Mouse (Mus musculus) megakaryocyte, embryonic 14.5 days (primary cell): ENCODE results near the gene Ereg. TPM values are rescaled to one million over a fixed set of nuclear protein-coding genes. Genes with fewer than 3 reads are reported as not detected.

Source experiments
- H3K27me3 ChIP-seq: replicated peaks from 2 replicates; pipeline ENCODE3; 2012; ENCODE audit warnings: inconsistent platforms
- H3K36me3 ChIP-seq: replicated peaks from 2 replicates; pipeline ENCODE3; 2012; ENCODE audit warnings: low read length, inconsistent platforms, mixed read lengths
- H3K4me1 ChIP-seq: 2 replicates; pipeline ENCODE4 v1.6.1; 2012; ENCODE audit warnings: inconsistent platforms
- H3K4me3 ChIP-seq: replicated peaks from 2 replicates; pipeline ENCODE3; 2012; ENCODE audit warnings: moderate library complexity, mild to moderate bottlenecking, inconsistent platforms
- H3K9me3 ChIP-seq: 2 replicates; pipeline ENCODE4 v1.6.1; 2012; ENCODE audit warnings: inconsistent platforms
- FLI1 ChIP-seq: IDR thresholded peaks from 2 replicates; pipeline ENCODE4 v1.6.1; 2012; ENCODE audit warnings: low read length, inconsistent platforms, mixed read lengths
- GATA1 ChIP-seq: IDR thresholded peaks from 3 replicates; pipeline ENCODE4 v1.6.1; 2012; ENCODE audit warnings: mixed read lengths, low read length, inconsistent platforms, borderline replicate concordance
- polyA plus RNA-seq: library from polyadenylated mRNA; stranded (reverse); fragments of >175 nt; gene quantifications from 2 replicates; pipeline ENCODE4 v1.2.3, GENCODE M21; 2012; ENCODE audit warnings: low replicate concordance; ENCODE audit not compliant: insufficient read depth

Gene Ereg
- polyA plus RNA-seq, 1 experiment: not detected

- Histone ChIP-seq H3K9me3 (0 out of 2 replicates have a peak, but pooled peaks cover 6% of the 10 kb centered on the region), H3K4me3 (no peak overlapping the region), H3K36me3 (no peaks in the 10 kb centered on the region), H3K4me1 (peaks cover 4% of the 10 kb centered on the region; the same call in 1 of the 2 replicates), H3K27me3 (peaks cover 30% of the 10 kb centered on the region)
- TF ChIP-seq GATA1: no peak
- no peak for TF ChIP-seq FLI1
Measured at GRCm38 (mm10) chr5:91072340-91072739, 2.1 kb upstream of the Ereg start.

- TF ChIP-seq GATA1: no peak
- TF ChIP-seq FLI1: no peak
- Histone ChIP-seq H3K9me3 (0 out of 2 replicates have a peak, but pooled peaks cover 6% of the 10 kb centered on the region), H3K27me3 (peaks cover 30% of the 10 kb centered on the region), H3K36me3 (no peaks in the 10 kb centered on the region), H3K4me1 (peaks cover 4% of the 10 kb centered on the region; the same call in 1 of the 2 replicates), H3K4me3 (no peak overlapping the region)
Measured at GRCm38 (mm10) chr5:91073626-91074025, 796 bp upstream of the Ereg start.

GRCm38 (mm10) chr5:91074026-91074425, 396 bp upstream of the Ereg start:
- TF ChIP-seq GATA1 (no peak), FLI1 (no peak)
- Histone ChIP-seq H3K27me3 (peaks cover 30% of the 10 kb centered on the region), H3K4me1 (peaks cover 4% of the 10 kb centered on the region; the same call in 1 of the 2 replicates), H3K36me3 (no peaks in the 10 kb centered on the region), H3K9me3 (0 out of 2 replicates have a peak, but pooled peaks cover 6% of the 10 kb centered on the region), H3K4me3 (no peak overlapping the region)

GRCm38 (mm10) chr5:91075021-91075420, 599 bp downstream of the Ereg start:
- peaks cover 4% of the 10 kb centered on the region; the same call in 1 of the 2 replicates for H3K4me1 ChIP-seq
- TF ChIP-seq GATA1: no peak
- no peak for TF ChIP-seq FLI1

DNA sequence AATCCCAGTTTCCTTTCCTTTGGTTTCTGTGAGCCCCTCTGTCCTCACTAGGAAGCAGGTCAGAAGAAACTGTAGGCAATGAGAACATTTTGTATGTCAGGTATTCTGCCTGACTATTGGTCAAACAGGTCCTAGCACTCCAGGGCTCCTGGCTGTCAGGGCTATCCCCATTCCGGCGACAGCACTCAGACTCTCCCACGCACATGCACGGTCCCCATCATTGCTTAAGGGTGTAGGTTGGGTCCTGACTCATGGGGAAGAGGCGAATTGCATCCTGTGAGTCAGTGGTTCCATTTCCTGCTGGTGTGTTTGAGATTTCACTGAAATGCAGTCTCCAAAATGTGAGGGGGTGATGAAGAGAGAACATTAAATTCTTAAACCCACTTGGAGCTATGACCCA, 8.6 kb downstream of the Ereg start:
- H3K36me3 ChIP-seq: no peaks in the 10 kb centered on the region
- peaks cover 2% of the 10 kb centered on the region for H3K27me3 ChIP-seq

More at GRCm38 (mm10) chr5:91075021-91075420, 599 bp downstream of the Ereg start:
- no peaks in the 10 kb centered on the region for H3K36me3 ChIP-seq
- H3K9me3 ChIP-seq: 0 out of 2 replicates have a peak, but pooled peaks cover 6% of the 10 kb centered on the region
- H3K4me3 ChIP-seq: no peak overlapping the region
- peaks cover 30% of the 10 kb centered on the region for H3K27me3 ChIP-seq

DNA sequence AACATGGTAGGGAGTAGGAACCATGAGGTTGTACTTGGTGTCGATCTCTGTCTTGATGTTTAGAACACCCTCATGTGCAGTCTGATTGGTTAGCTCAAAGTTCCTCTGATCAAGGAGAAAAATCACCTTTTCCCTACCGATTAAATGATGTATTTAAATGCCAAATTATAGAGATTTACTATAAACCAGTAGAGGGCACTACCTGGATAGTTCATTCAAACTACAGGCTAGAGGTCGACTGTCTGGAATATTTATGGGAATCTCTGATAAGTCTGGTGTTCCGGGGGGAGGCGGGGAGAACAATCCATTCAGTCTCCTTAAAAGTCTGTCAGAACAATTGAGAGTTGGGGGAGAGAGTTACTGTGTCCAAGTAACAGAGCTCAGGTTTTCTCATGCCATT, 10.9 kb downstream of the Ereg start:
- no peaks in the 10 kb centered on the region for H3K9me3 ChIP-seq
- H3K36me3 ChIP-seq: no peaks in the 10 kb centered on the region
- H3K4me1 ChIP-seq: peaks cover 3% of the 10 kb centered on the region; the same call in 1 of the 2 replicates
- no peak for TF ChIP-seq GATA1
- H3K4me3 ChIP-seq: no peak overlapping the region
- H3K27me3 ChIP-seq: peaks cover 2% of the 10 kb centered on the region

More for the DNA sequence above, 8.6 kb downstream of the Ereg start:
- H3K4me1 ChIP-seq: peaks cover 3% of the 10 kb centered on the region; the same call in 1 of the 2 replicates
- H3K4me3 ChIP-seq: no peak overlapping the region
- TF ChIP-seq GATA1: no peak
- TF ChIP-seq FLI1: no peak
- H3K9me3 ChIP-seq: no peaks in the 10 kb centered on the region

GRCm38 (mm10) chr5:91090301-91090700, 15.9 kb downstream of the Ereg start:
- Histone ChIP-seq H3K36me3 (no peaks in the 10 kb centered on the region), H3K9me3 (no peaks in the 10 kb centered on the region), H3K4me1 (no peaks in the 10 kb centered on the region), H3K27me3 (no peaks in the 10 kb centered on the region), H3K4me3 (no peak overlapping the region)
- TF ChIP-seq FLI1 (no peak), GATA1 (no peak)

- H3K36me3 ChIP-seq: no peaks in the 10 kb centered on the region
- no peaks in the 10 kb centered on the region for H3K27me3 ChIP-seq
- H3K4me1 ChIP-seq: no peaks in the 10 kb centered on the region
- H3K4me3 ChIP-seq: no peak overlapping the region
- TF ChIP-seq GATA1 (no peak), FLI1 (no peak)
- H3K9me3 ChIP-seq: no peaks in the 10 kb centered on the region
Measured at GRCm38 (mm10) chr5:91097911-91098614, 23.6 kb downstream of the Ereg start.

DNA sequence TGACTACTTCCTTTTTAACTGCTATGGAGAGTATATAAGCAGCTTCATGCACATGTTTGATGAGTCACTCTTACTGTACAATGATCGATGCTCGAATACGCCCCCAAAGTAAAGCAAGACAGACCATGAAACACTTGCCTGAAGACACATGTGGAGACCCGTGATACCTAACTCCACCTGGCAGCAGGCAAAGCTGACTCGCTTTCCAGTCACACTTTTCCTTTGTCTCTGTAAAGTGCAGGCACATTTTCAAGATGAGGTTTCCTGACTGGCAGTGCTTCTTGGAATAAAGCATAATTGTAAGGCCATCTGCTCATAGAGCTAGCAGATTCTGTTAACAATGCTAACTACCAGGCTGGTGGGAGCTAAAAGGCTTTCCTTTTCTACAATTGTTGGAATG, 27.3 kb downstream of the Ereg start:
- H3K4me3 ChIP-seq: no peak overlapping the region
- H3K27me3 ChIP-seq: no peaks in the 10 kb centered on the region
- TF ChIP-seq FLI1 (no peak), GATA1 (no peak)
- H3K36me3 ChIP-seq: no peaks in the 10 kb centered on the region
- no peaks in the 10 kb centered on the region for H3K4me1 ChIP-seq
- no peaks in the 10 kb centered on the region for H3K9me3 ChIP-seq

GRCm38 (mm10) chr5:91103943-91104665, 29.7 kb downstream of the Ereg start:
- TF ChIP-seq FLI1 (no peak), GATA1 (no peak)
- H3K4me3 ChIP-seq: no peak overlapping the region
- H3K27me3 ChIP-seq: no peaks in the 10 kb centered on the region
- no peaks in the 10 kb centered on the region for H3K36me3 ChIP-seq
- no peaks in the 10 kb centered on the region for H3K4me1 ChIP-seq
- H3K9me3 ChIP-seq: no peaks in the 10 kb centered on the region
